Mouse (Mus musculus) bone marrow macrophage, adult 2 months (primary cell): ENCODE results near the gene Psmd10.

ENCODE experiments used
- CTCF ChIP-seq: IDR thresholded peaks from 2 replicates; pipeline ENCODE4 v1.5.1; 2012; ENCODE audit warnings: low read depth, mild to moderate bottlenecking, low read length, moderate library complexity
- POLR2A ChIP-seq: IDR thresholded peaks from 2 replicates; pipeline ENCODE4 v1.6.1; 2012; ENCODE audit warnings: mild to moderate bottlenecking, low read depth, low read length, borderline replicate concordance

- no peak for TF ChIP-seq POLR2A
- TF ChIP-seq CTCF: no peak
Measured at GRCm38 (mm10) chrX:140933263-140933662, 23.3 kb downstream of the Psmd10 start.
